Mouse (Mus musculus) liver, adult (tissue): ENCODE results near the gene Gabra1.

Experiments
- GATA4 ChIP-seq: IDR thresholded peaks from 2 replicates; pipeline ENCODE4 v1.6.1; 2014; ENCODE audit warnings: mild to moderate bottlenecking, low read length; ENCODE audit not compliant: insufficient replicate concordance

Gabra1 gene

GRCm38 (mm10) chr11:42182825-42183152, at the start of gene Gabra1:
TSS of gene Gabra1 (minus strand) at chr11:42182930.
- no peak for TF ChIP-seq GATA4

DNA sequence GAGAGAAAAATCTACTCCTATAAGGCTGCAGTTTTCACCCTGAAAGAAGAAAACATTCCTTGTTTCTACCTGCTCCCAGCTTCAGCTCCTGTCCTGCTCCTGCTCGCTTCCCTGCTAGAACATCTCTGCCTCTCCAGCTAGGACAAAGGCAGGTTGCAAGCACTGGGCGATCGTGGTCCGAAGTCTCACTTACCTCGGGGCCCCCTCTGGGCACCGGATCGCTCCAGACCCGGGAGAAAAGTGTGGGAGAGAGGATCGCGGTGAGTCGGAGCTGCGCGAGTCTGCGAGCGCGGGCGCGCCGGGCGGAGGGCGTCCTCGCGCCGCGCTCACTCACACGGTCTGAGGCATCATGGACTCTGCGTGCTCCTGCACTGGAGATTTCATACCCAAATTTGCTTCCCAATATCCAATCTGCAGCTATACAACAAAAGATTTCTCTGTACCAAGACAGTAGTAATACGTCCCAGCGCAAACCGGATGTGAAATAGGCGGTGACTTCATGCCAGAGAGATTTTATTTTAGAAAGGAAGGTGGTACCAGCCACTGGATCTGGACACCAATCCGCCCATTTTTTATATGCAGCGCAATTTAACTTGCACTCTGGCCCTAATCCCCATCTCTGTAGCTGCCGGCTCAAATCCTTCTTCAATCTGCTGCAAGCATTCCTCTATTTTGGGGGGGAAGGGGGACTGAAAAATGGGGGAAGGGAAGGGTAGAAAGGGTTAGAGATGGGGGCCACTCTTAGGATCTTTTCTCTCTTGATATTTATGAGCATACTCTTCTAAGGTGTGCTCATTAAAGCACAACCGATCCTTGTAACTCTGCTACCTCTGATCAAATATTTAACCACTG, 531 bp downstream of the Gabra1 start:
- TF ChIP-seq GATA4 = no peak

DNA sequence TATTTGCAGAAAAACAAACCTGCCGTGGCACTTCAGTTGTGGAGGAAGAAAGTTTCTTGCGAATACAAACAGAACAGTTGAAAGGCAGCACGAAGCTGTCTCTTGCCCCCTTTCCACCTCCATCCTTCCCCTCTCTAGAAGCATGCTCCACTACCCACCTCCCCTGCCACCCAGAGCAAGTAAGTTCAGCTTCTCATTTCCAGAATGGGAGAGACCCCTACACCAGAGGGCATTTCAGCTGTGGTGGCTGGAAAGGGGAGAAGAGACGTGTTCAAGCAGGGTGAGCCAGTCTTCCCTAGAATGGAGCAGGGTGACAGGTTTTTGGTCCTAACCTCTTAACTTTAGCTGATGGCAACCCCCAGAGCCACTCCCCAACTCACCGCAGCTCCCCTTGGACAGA, 1.3 kb downstream of the Gabra1 start:
- no peak for TF ChIP-seq GATA4

GRCm38 (mm10) chr11:42179535-42179934, 3.2 kb downstream of the Gabra1 start:
- TF ChIP-seq GATA4 = no peak

DNA sequence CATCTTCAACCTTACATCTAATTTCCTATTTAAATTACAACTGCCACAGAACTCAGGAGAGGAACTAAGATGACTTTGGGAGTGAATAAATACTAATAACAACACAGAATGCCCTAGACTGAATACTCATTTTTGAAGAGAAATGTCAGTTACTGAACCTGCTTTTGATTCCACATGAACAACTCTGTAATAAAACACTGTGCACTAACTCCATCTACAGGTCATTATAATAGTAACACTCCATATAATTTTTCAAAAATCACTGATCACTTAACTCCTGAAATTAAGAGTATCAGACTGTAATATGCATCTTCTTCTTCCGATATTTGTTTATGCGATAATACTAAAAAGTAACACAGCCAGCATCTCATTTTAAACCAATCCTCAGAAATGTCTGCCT, 4.4 kb downstream of the Gabra1 start:
- TF ChIP-seq GATA4 = no peak

DNA sequence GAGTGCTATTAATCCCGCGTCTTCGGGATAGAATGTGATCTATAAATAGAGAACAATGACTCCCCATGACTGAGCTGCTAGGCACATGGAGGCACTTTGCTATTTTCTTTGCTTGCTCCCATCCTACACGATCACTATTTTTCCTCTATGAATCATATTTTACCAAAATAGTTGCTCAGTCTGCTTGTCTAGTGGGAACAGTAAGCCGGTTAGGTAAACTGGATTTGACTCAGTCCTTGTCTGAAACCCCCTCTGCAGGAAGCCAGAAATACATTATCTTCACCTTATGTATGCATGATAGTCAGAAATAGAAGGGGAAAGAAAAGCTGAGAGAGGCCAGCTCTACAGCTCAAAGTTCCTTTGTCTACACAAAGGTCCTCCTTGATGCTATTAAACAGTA, 31.3 kb downstream of the Gabra1 start:
- TF ChIP-seq GATA4 = no peak

- no peak for TF ChIP-seq GATA4
Observed at GRCm38 (mm10) chr11:42116931-42117330, 65.8 kb downstream of the Gabra1 start.

GRCm38 (mm10) chr11:42110051-42110450, 72.7 kb downstream of the Gabra1 start:
- no peak for TF ChIP-seq GATA4

GRCm38 (mm10) chr11:42109627-42110026, 73.1 kb downstream of the Gabra1 start:
- TF ChIP-seq GATA4 = no peak

DNA sequence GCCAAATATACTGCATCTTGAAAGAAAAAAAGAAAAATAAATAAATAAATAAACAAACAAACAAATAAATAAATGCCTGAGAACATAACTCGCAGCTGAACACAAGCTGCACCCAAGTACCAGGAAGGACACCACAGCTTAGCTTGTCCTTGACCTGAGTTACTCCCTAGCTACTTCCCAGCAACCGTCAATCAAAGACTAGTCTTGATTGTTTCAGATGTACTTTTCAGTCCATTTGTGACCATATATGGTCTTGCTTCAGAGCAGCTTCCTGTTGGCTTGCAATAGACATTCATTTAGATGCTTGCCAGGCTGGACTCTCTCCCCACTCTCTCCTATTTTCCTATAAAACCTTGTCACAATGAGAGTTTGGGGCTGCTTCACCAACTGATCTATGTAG, 87.2 kb downstream of the Gabra1 start:
- TF ChIP-seq GATA4 = no peak
